Mouse (Mus musculus) myocyte (in vitro differentiated cells): ENCODE measurements around the gene Palm3. TPM values are rescaled to one million over a fixed set of nuclear protein-coding genes. Genes with fewer than 3 reads are reported as not detected.
"Not testable (repeated sequence)": the region's sequence is repeated elsewhere in the genome, so short reads cannot be mapped to it uniquely, and the experiment has no call there.

Experiments used
- H3K27me3 ChIP-seq: one replicate; pipeline ENCODE4 v1.6.1; 2011; ENCODE audit not compliant: control insufficient read depth, insufficient read depth, insufficient read length
- H3K36me3 ChIP-seq: one replicate; pipeline ENCODE4 v1.6.1; 2011; ENCODE audit not compliant: control insufficient read depth, insufficient read depth
- H3K4me2 ChIP-seq: one replicate; pipeline ENCODE4 v1.6.1; 2011; ENCODE audit warnings: low read depth, control low read depth
- H3K4me3 ChIP-seq: one replicate; pipeline ENCODE4 v1.5.1; 2011; ENCODE audit warnings: mild to moderate bottlenecking, control low read depth, moderate library complexity
- H3K79me2 ChIP-seq: one replicate; pipeline ENCODE4 v1.6.1; 2011; ENCODE audit not compliant: control insufficient read depth, insufficient read depth
- H3ac ChIP-seq: one replicate; pipeline ENCODE4 v1.6.1; 2011; ENCODE audit not compliant: control insufficient read depth, insufficient read length
- CEBPB ChIP-seq: IDR thresholded peaks from 2 replicates; pipeline ENCODE4 v1.6.1; 2011; ENCODE audit warnings: mild to moderate bottlenecking, moderate library complexity; ENCODE audit not compliant: poor library complexity, insufficient read depth, severe bottlenecking
- E2F4 ChIP-seq: IDR thresholded peaks from one replicate; pipeline ENCODE4 v1.6.1; 2011; ENCODE audit warnings: mild to moderate bottlenecking, control low read depth, moderate library complexity; ENCODE audit not compliant: insufficient read depth
- MAX ChIP-seq: IDR thresholded peaks from one replicate; pipeline ENCODE4 v1.6.1; 2011; ENCODE audit warnings: low read depth, mild to moderate bottlenecking, control low read depth
- MYOD1 ChIP-seq, 3 experiments: IDR thresholded peaks; one replicate each; pipeline ENCODE4 v1.6.1; 2011; ENCODE audit warnings: control low read depth in 2 of 3, low read depth in 2 of 3, mild to moderate bottlenecking in 2 of 3, moderate library complexity in 1 of 3; ENCODE audit not compliant: insufficient read length in 2 of 3, control insufficient read depth in 1 of 3
- MYOG ChIP-seq, 3 experiments: IDR thresholded peaks; one replicate each; pipeline ENCODE4 v1.6.1; 2011; ENCODE audit warnings: control low read depth in 2 of 3, low read depth in 2 of 3, mild to moderate bottlenecking in 2 of 3; ENCODE audit not compliant: insufficient read length in 2 of 3, control insufficient read depth in 1 of 3, insufficient read depth in 1 of 3
- POLR2A ChIP-seq: IDR thresholded peaks from one replicate; pipeline ENCODE4 v1.6.1; 2011; ENCODE audit warnings: low read depth, mild to moderate bottlenecking, control low read depth, moderate library complexity; ENCODE audit not compliant: insufficient read length
- POLR2AphosphoS2 ChIP-seq: IDR thresholded peaks from one replicate; pipeline ENCODE4 v1.6.1; 2011; ENCODE audit warnings: low read depth, control low read depth; ENCODE audit not compliant: insufficient read length
- REST ChIP-seq: IDR thresholded peaks from one replicate; pipeline ENCODE4 v1.6.1; 2011; ENCODE audit warnings: mild to moderate bottlenecking, control low read depth, moderate library complexity; ENCODE audit not compliant: insufficient read depth, insufficient read length
- SRF ChIP-seq: IDR thresholded peaks from one replicate; pipeline ENCODE4 v1.6.1; 2011; ENCODE audit warnings: low read depth; ENCODE audit not compliant: control insufficient read depth, insufficient read length
- TCF12 ChIP-seq: IDR thresholded peaks from one replicate; pipeline ENCODE4 v1.6.1; 2011; ENCODE audit warnings: mild to moderate bottlenecking, control low read depth; ENCODE audit not compliant: poor library complexity, insufficient read depth, severe bottlenecking
- TCF3 ChIP-seq: IDR thresholded peaks from one replicate; pipeline ENCODE4 v1.6.1; 2011; ENCODE audit warnings: low read depth, control low read depth; ENCODE audit not compliant: insufficient read length
- USF1 ChIP-seq: IDR thresholded peaks from one replicate; pipeline ENCODE4 v1.6.1; 2011; ENCODE audit warnings: low read depth, mild to moderate bottlenecking, control low read depth, moderate library complexity
- polyA plus RNA-seq: library from polyadenylated mRNA; unstranded; fragments of >200 nt; fragmentation: generic; extraction: Trizol; gene quantifications from one replicate; pipeline ENCODE4 v1.2.1, GENCODE M21; 2012; ENCODE audit warnings: missing spikeins

Palm3 gene
- polyA plus RNA-seq, 1 experiment: 4.9 TPM

- Histone ChIP-seq H3K27me3 (no peaks in the 10 kb centered on the region), H3ac (no peak overlapping the region), H3K36me3 (no peaks in the 10 kb centered on the region), H3K4me2 (no peak overlapping the region), H3K4me3 (no peak overlapping the region), H3K79me2 (peaks cover 39% of the 10 kb centered on the region)
- TF ChIP-seq MYOG (IDR thresholded peaks at IDR 0.05; ENCODE audit: control insufficient read depth in 1 of 3, insufficient read depth in 1 of 3, insufficient read length in 2 of 3, low read depth in 2 of 3) (peak; percentile 44 to 98 (median 89)), REST (no peak), TCF3 (peak; percentile 72), TCF12 (peak; percentile 18), MYOD1 (IDR thresholded peaks at IDR 0.05; ENCODE audit: control insufficient read depth in 1 of 3, insufficient read length in 2 of 3, low read depth in 2 of 3) (peak; percentile 10 to 95 (median 85))
Observed at GRCm38 (mm10) chr8:83980250-83980649, 41.0 kb upstream of the Palm3 start.

- Histone ChIP-seq H3K4me3 (no peak overlapping the region), H3K4me2 (no peak overlapping the region), H3K79me2 (peaks cover 33% of the 10 kb centered on the region), H3ac (no peak overlapping the region), H3K36me3 (no peaks in the 10 kb centered on the region), H3K27me3 (no peaks in the 10 kb centered on the region)
- TF ChIP-seq MYOG (IDR thresholded peaks at IDR 0.05; ENCODE audit: control insufficient read depth in 1 of 3, insufficient read depth in 1 of 3, insufficient read length in 2 of 3, low read depth in 2 of 3) (peak in 2 of 3 experiments; percentile 73 to 91), SRF (no peak), REST (no peak), MYOD1 (IDR thresholded peaks at IDR 0.05; ENCODE audit: control insufficient read depth in 1 of 3, insufficient read length in 2 of 3, low read depth in 2 of 3) (peak in 2 of 3 experiments; percentile 27 to 80)
Observed at GRCm38 (mm10) chr8:83980845-83981244, 40.4 kb upstream of the Palm3 start.

- Histone ChIP-seq H3K79me2 (peaks cover 26% of the 10 kb centered on the region), H3K4me2 (no peak overlapping the region), H3K4me3 (no peak overlapping the region), H3ac (no peak overlapping the region), H3K27me3 (no peaks in the 10 kb centered on the region), H3K36me3 (no peaks in the 10 kb centered on the region)
- TF ChIP-seq TCF3 (no peak), USF1 (no peak), TCF12 (no peak), REST (no peak), MAX (no peak), E2F4 (no peak), POLR2A (no peak), MYOD1 (IDR thresholded peaks at IDR 0.05; ENCODE audit: control insufficient read depth in 1 of 3, insufficient read length in 2 of 3, low read depth in 2 of 3) (no peak), SRF (no peak), CEBPB (no peak)
Observed at GRCm38 (mm10) chr8:83981533-83981932, 39.7 kb upstream of the Palm3 start.

GRCm38 (mm10) chr8:83982449-83982848 is 38.8 kb upstream of the Palm3 start:
- Histone ChIP-seq H3K4me3 (no peak overlapping the region), H3K79me2 (peaks cover 17% of the 10 kb centered on the region), H3ac (no peak overlapping the region), H3K36me3 (no peaks in the 10 kb centered on the region), H3K27me3 (no peaks in the 10 kb centered on the region), H3K4me2 (no peak overlapping the region)
- no peak for TF ChIP-seq TCF12
- no peak for TF ChIP-seq MYOG (IDR thresholded peaks at IDR 0.05; ENCODE audit: control insufficient read depth in 1 of 3, insufficient read depth in 1 of 3, insufficient read length in 2 of 3, low read depth in 2 of 3)
- TF ChIP-seq MAX: no peak
- no peak for TF ChIP-seq E2F4
- no peak for TF ChIP-seq SRF
- TF ChIP-seq REST: no peak
- TF ChIP-seq POLR2AphosphoS2: no peak
- no peak for TF ChIP-seq USF1
- TF ChIP-seq MYOD1 (IDR thresholded peaks at IDR 0.05; ENCODE audit: control insufficient read depth in 1 of 3, insufficient read length in 2 of 3, low read depth in 2 of 3): no peak
- TF ChIP-seq CEBPB: no peak
- no peak for TF ChIP-seq POLR2A
- TF ChIP-seq TCF3: no peak

GRCm38 (mm10) chr8:83983222-83983621 is 38.0 kb upstream of the Palm3 start:
- H3ac ChIP-seq, H3K4me2 ChIP-seq, H3K27me3 ChIP-seq: not testable (repeated sequence)

GRCm38 (mm10) chr8:83989243-83989642 is 32.0 kb upstream of the Palm3 start:
- Histone ChIP-seq H3K36me3 (peaks cover 25% of the 10 kb centered on the region), H3ac (no peak overlapping the region), H3K79me2 (no peaks in the 10 kb centered on the region), H3K4me2 (no peak overlapping the region), H3K4me3 (no peak overlapping the region), H3K27me3 (no peaks in the 10 kb centered on the region)
- TF ChIP-seq SRF (no peak), E2F4 (no peak), MYOD1 (IDR thresholded peaks at IDR 0.05; ENCODE audit: control insufficient read depth in 1 of 3, insufficient read length in 2 of 3, low read depth in 2 of 3) (no peak), TCF3 (no peak), REST (no peak), TCF12 (no peak), POLR2A (no peak), MYOG (IDR thresholded peaks at IDR 0.05; ENCODE audit: control insufficient read depth in 1 of 3, insufficient read depth in 1 of 3, insufficient read length in 2 of 3, low read depth in 2 of 3) (no peak), USF1 (no peak), POLR2AphosphoS2 (no peak), CEBPB (no peak), MAX (no peak)

More at GRCm38 (mm10) chr8:83983222-83983621, 38.0 kb upstream of the Palm3 start:
- not testable (repeated sequence) for H3K36me3 ChIP-seq, H3K79me2 ChIP-seq, H3K4me3 ChIP-seq
